Mouse (Mus musculus): ENCODE measurements around the gene Nphs1. TPM values are rescaled to one million over a fixed set of nuclear protein-coding genes. Genes with fewer than 3 reads are reported as not detected.
"Not testable (repeated sequence)": the region's sequence is repeated elsewhere in the genome, so short reads cannot be mapped to it uniquely, and the experiment has no call there.

The Nphs1 gene
- polyA plus RNA-seq, 1 experiment from 2014 or later, result 0.24 TPM

- DNase-seq (ENCODE audit: low spot score) (peak; percentile 68), ATAC-seq (replicated peaks; ENCODE audit: low FRiP score) (no peak)
- Histone ChIP-seq H3K27me3 (ENCODE audit: control insufficient read depth, insufficient read depth, low read length) (no peaks in the 10 kb centered on the region), H3K9ac (ENCODE audit: low read length) (no peak overlapping the region), H3K4me1 (replicated peaks; ENCODE audit: control insufficient read depth, insufficient read depth, low read length) (no peaks in the 10 kb centered on the region), H3K4me2 (ENCODE audit: low read depth, low read length, severe bottlenecking) (no peak overlapping the region), H3K9me3 (ENCODE audit: control insufficient read depth, low read length) (no peaks in the 10 kb centered on the region), H3K4me3 (ENCODE audit: low read depth, low read length) (no peak overlapping the region), H3K36me3 (ENCODE audit: control insufficient read depth, insufficient read depth, low read length) (no peaks in the 10 kb centered on the region), H3K27ac (ENCODE audit: low read depth, low read length) (no peak overlapping the region)
- WGBS, result 34% methylated on average over 16 of the region's 16 CpGs
Observed at GRCm38 (mm10) chr7:30490251-30490956, 32.3 kb downstream of the Nphs1 start.

- Histone ChIP-seq H3K4me2 (ENCODE audit: low read depth, low read length, severe bottlenecking) (no peak overlapping the region), H3K9me3 (ENCODE audit: control insufficient read depth, low read length) (no peaks in the 10 kb centered on the region), H3K27ac (ENCODE audit: low read depth, low read length) (no peak overlapping the region), H3K9ac (ENCODE audit: low read length) (no peak overlapping the region), H3K36me3 (ENCODE audit: control insufficient read depth, insufficient read depth, low read length) (no peaks in the 10 kb centered on the region), H3K4me3 (ENCODE audit: low read depth, low read length) (no peak overlapping the region), H3K4me1 (replicated peaks; ENCODE audit: control insufficient read depth, insufficient read depth, low read length) (no peaks in the 10 kb centered on the region), H3K27me3 (ENCODE audit: control insufficient read depth, insufficient read depth, low read length) (no peaks in the 10 kb centered on the region)
- DNase-seq (ENCODE audit: low spot score) (no peak), ATAC-seq (replicated peaks; ENCODE audit: low FRiP score) (no peak)
- WGBS, result 18% methylated on average over 6 of the region's 6 CpGs
Observed at GRCm38 (mm10) chr7:30490957-30491307, 32.8 kb downstream of the Nphs1 start.

GRCm38 (mm10) chr7:30492765-30493164 is 34.6 kb downstream of the Nphs1 start:
- ATAC-seq (replicated peaks; ENCODE audit: low FRiP score), result no peak
- WGBS, result 16% methylated on average over 4 of the region's 4 CpGs

GRCm38 (mm10) chr7:30493401-30493931 is 35.4 kb downstream of the Nphs1 start, which contains the start of gene Prodh2:
TSS of gene Prodh2 (plus strand) at chr7:30493622.
- no peak for DNase-seq (ENCODE audit: low spot score)
- 56% methylated on average over 11 of the region's 11 CpGs for WGBS
- no peaks in the 10 kb centered on the region for H3K27me3 ChIP-seq (ENCODE audit: control insufficient read depth, insufficient read depth, low read length)
- no peaks in the 10 kb centered on the region for H3K4me1 ChIP-seq (replicated peaks; ENCODE audit: control insufficient read depth, insufficient read depth, low read length)
- no peak for ATAC-seq (replicated peaks; ENCODE audit: low FRiP score)
- no peak within 1 kb of the TSS for H3K4me3 ChIP-seq (ENCODE audit: low read depth, low read length)
- H3K27ac ChIP-seq (ENCODE audit: low read depth, low read length), result no peak within 1 kb of the TSS
- H3K9ac ChIP-seq (ENCODE audit: low read length), result no peak within 1 kb of the TSS
- H3K9me3 ChIP-seq (ENCODE audit: control insufficient read depth, low read length), result no peaks in the 10 kb centered on the region
- no peaks in the 10 kb centered on the region for H3K36me3 ChIP-seq (ENCODE audit: control insufficient read depth, insufficient read depth, low read length)
- no peak within 1 kb of the TSS for H3K4me2 ChIP-seq (ENCODE audit: low read depth, low read length, severe bottlenecking)

More at GRCm38 (mm10) chr7:30492765-30493164, 34.6 kb downstream of the Nphs1 start:
- no peaks in the 10 kb centered on the region for H3K36me3 ChIP-seq (ENCODE audit: control insufficient read depth, insufficient read depth, low read length)
- no peaks in the 10 kb centered on the region for H3K9me3 ChIP-seq (ENCODE audit: control insufficient read depth, low read length)
- H3K4me3 ChIP-seq (ENCODE audit: low read depth, low read length), result no peak overlapping the region
- H3K27me3 ChIP-seq (ENCODE audit: control insufficient read depth, insufficient read depth, low read length), result no peaks in the 10 kb centered on the region
- peak; percentile 85 for DNase-seq (ENCODE audit: low spot score)
- H3K9ac ChIP-seq (ENCODE audit: low read length), result no peak overlapping the region
- H3K27ac ChIP-seq (ENCODE audit: low read depth, low read length), result no peak overlapping the region
- H3K4me2 ChIP-seq (ENCODE audit: low read depth, low read length, severe bottlenecking), result no peak overlapping the region
- H3K4me1 ChIP-seq (replicated peaks; ENCODE audit: control insufficient read depth, insufficient read depth, low read length), result no peaks in the 10 kb centered on the region

GRCm38 (mm10) chr7:30495506-30496042 is 37.5 kb downstream of the Nphs1 start:
- not testable (repeated sequence) for ATAC-seq (replicated peaks; ENCODE audit: low FRiP score); DNase-seq (ENCODE audit: low spot score); H3K27me3 ChIP-seq (ENCODE audit: control insufficient read depth, insufficient read depth, low read length); H3K4me3 ChIP-seq (ENCODE audit: low read depth, low read length); H3K4me1 ChIP-seq (replicated peaks; ENCODE audit: control insufficient read depth, insufficient read depth, low read length); H3K9ac ChIP-seq (ENCODE audit: low read length); H3K27ac ChIP-seq (ENCODE audit: low read depth, low read length); H3K9me3 ChIP-seq (ENCODE audit: control insufficient read depth, low read length); H3K36me3 ChIP-seq (ENCODE audit: control insufficient read depth, insufficient read depth, low read length); H3K4me2 ChIP-seq (ENCODE audit: low read depth, low read length, severe bottlenecking)
- 67% methylated on average over 4 of the region's 5 CpGs for WGBS

- not testable (repeated sequence) for H3K36me3 ChIP-seq (ENCODE audit: control insufficient read depth, insufficient read depth, low read length); H3K27ac ChIP-seq (ENCODE audit: low read depth, low read length); DNase-seq (ENCODE audit: low spot score); H3K4me3 ChIP-seq (ENCODE audit: low read depth, low read length); H3K9ac ChIP-seq (ENCODE audit: low read length); ATAC-seq (replicated peaks; ENCODE audit: low FRiP score); H3K27me3 ChIP-seq (ENCODE audit: control insufficient read depth, insufficient read depth, low read length); H3K4me2 ChIP-seq (ENCODE audit: low read depth, low read length, severe bottlenecking); H3K9me3 ChIP-seq (ENCODE audit: control insufficient read depth, low read length); H3K4me1 ChIP-seq (replicated peaks; ENCODE audit: control insufficient read depth, insufficient read depth, low read length)
- 70% methylated on average over 5 of the region's 5 CpGs for WGBS
Observed at GRCm38 (mm10) chr7:30501159-30501558, 43.0 kb downstream of the Nphs1 start.

- DNase-seq (ENCODE audit: low spot score), result no peak
- H3K9ac ChIP-seq (ENCODE audit: low read length), result no peak overlapping the region
- WGBS, result 75% methylated on average over 4 of the region's 4 CpGs
- no peaks in the 10 kb centered on the region for H3K4me1 ChIP-seq (replicated peaks; ENCODE audit: control insufficient read depth, insufficient read depth, low read length)
- no peak for ATAC-seq (replicated peaks; ENCODE audit: low FRiP score)
- H3K4me3 ChIP-seq (ENCODE audit: low read depth, low read length), result no peak overlapping the region
- H3K36me3 ChIP-seq (ENCODE audit: control insufficient read depth, insufficient read depth, low read length), result no peaks in the 10 kb centered on the region
- no peak overlapping the region for H3K4me2 ChIP-seq (ENCODE audit: low read depth, low read length, severe bottlenecking)
- H3K27me3 ChIP-seq (ENCODE audit: control insufficient read depth, insufficient read depth, low read length), result no peaks in the 10 kb centered on the region
- H3K27ac ChIP-seq (ENCODE audit: low read depth, low read length), result no peak overlapping the region
- no peaks in the 10 kb centered on the region for H3K9me3 ChIP-seq (ENCODE audit: control insufficient read depth, low read length)
Observed at GRCm38 (mm10) chr7:30508061-30508460, 49.9 kb downstream of the Nphs1 start.

GRCm38 (mm10) chr7:30515003-30515760 is 57.1 kb downstream of the Nphs1 start:
- no peaks in the 10 kb centered on the region for H3K4me1 ChIP-seq (replicated peaks; ENCODE audit: control insufficient read depth, insufficient read depth, low read length)
- H3K9me3 ChIP-seq (ENCODE audit: control insufficient read depth, low read length), result no peaks in the 10 kb centered on the region
- no peak for DNase-seq (ENCODE audit: low spot score)
- H3K27me3 ChIP-seq (ENCODE audit: control insufficient read depth, insufficient read depth, low read length), result no peaks in the 10 kb centered on the region
- H3K4me2 ChIP-seq (ENCODE audit: low read depth, low read length, severe bottlenecking), result no peak overlapping the region
- ATAC-seq (replicated peaks; ENCODE audit: low FRiP score), result no peak
- WGBS, result 56% methylated on average over 24 of the region's 24 CpGs
- H3K27ac ChIP-seq (ENCODE audit: low read depth, low read length), result no peak overlapping the region
- no peak overlapping the region for H3K9ac ChIP-seq (ENCODE audit: low read length)
- H3K4me3 ChIP-seq (ENCODE audit: low read depth, low read length), result no peak overlapping the region
- H3K36me3 ChIP-seq (ENCODE audit: control insufficient read depth, insufficient read depth, low read length), result no peaks in the 10 kb centered on the region
